Mouse (Mus musculus): Measurements from ENCODE around the gene Gm5788.
"Not testable (repeated sequence)": the region's sequence is repeated elsewhere in the genome, so short reads cannot be mapped to it uniquely, and the experiment has no call there.

The Gm5788 gene

DNA sequence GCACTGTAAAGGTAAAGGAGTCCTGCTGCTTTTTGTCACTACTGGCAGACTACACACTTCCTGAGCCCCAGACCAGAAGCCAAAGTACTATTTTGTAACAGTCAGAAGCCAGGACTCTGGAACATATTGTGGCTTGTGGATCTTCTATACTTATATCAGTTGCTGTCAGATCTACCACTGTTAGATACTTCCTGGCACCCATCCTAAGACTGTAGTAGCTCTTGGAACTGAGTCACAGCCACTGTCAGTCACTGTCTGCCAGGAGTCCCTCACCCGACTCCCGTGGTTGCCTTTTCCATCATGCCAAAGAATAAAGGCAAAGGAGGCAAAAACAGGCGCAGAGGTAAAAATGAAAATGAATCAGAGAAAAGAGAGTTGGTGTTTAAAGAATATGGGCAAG lies at the start of gene Gm5788:
Gm5788 (plus strand) TSS at position 301 of the 400 bp plus-strand sequence.
- not testable (repeated sequence) for DNase-seq (ENCODE audit: low spot score)

- no peak for DNase-seq (ENCODE audit: low spot score)
These were observed 45.1 kb upstream of the Gm5788 start for GRCm38 (mm10) chr12:87449456-87449855.

DNA sequence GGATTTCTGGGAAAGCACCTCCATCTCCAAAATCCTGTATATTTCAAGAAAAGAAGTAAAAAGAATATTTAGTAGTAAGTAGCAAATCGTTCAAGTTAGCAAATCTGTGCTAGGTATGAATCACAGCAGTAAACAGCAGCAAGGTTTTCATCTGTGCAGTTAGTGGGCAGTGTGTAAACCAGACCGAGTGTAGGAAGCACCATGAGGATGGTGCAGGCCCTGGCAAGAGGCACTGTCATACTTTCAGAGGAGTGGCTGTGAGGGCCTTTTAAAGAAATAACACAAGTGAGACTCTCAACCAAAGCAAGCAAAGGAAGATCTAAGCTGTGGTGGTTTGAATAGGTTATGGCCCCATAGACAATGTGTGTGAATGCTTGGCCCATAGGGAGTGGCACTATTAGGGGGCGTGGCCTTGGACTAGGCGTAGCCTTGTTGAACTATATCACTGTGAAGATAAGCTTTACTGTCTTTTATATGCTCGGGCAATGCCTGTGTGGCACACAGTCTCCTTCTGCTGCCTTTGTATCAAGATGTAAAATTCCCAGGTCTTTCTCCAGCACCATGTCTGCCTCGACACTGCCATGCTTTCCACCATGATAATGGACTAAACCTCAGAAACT lies 29.7 kb upstream of the Gm5788 start:
- peak; percentile 43 for DNase-seq (ENCODE audit: low spot score)

- DNase-seq (ENCODE audit: low spot score) = no peak
These were observed 24.0 kb upstream of the Gm5788 start for GRCm38 (mm10) chr12:87470263-87471136.

DNA sequence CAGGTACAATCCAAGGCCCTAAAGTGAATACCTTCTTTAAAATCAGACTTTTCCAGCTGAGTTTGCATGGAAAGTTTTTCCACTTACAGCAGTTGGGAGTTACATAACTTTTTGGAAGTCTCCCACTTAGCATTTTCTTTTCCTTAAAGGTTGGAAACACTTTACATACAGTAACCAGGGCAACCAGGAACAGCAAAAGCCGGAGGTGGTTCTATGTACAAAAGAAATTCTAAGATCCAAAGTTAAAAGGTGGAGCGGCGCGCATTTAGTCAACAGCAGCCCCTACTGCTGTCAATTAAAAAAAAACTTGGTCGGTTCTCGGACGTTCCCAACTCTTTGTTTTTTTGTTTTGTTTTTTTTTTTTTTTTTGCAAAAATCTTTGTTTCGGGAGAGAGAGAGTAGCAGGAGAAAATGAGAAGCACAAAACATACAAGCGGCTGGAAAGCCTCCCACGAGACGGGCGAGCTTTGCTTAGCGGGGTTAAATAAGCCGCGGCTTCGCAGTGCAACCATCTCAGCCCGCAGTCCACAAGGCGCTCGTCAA lies 23.0 kb upstream of the Gm5788 start:
- no peak for DNase-seq (ENCODE audit: low spot score)

DNA sequence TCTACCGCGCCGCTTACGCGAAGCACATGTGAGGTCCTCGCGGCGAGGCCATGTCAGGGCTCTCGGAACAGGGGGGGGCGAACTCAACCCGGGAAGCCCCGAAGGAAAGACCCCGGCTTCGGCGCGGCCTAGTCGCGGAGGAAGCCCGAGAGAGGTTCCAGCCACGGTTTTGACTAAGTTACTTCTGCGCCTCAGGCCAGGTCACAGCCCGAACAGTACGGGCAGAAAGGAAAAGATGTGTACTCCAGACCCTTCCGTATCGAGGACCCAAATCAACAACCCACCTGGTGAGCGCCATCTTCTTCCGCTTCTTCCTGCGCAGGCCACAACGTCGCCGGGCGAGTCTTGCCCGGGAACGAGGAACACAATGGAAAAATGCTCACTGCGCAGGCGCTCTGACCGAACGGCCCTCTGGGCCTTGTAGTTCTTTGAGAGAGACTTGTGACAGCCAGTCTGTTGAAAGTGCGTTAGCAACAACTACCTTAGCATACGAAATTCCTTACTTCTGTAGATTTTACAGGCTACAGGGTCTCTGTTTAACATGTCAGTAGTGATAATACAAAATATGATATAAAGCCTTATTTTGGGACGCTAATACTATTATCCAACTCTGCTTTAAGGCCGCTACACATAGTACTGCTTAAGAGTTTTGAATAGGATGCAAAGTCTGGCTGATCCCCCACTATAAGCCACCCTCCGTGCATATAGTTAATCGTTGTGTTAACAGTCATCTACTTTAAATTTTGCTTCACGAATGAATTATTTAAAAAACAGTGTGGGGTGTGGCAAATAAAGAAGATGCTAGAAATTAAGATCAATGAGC lies 22.3 kb upstream of the Gm5788 start, which contains the start of gene Snw1:
Snw1 (minus strand) TSS at position 311 of the 823 bp plus-strand sequence.
- DNase-seq (ENCODE audit: low spot score) = peak; percentile 92

- no peak for DNase-seq (ENCODE audit: low spot score)
These were observed 19.8 kb upstream of the Gm5788 start for GRCm38 (mm10) chr12:87474756-87475155.

DNA sequence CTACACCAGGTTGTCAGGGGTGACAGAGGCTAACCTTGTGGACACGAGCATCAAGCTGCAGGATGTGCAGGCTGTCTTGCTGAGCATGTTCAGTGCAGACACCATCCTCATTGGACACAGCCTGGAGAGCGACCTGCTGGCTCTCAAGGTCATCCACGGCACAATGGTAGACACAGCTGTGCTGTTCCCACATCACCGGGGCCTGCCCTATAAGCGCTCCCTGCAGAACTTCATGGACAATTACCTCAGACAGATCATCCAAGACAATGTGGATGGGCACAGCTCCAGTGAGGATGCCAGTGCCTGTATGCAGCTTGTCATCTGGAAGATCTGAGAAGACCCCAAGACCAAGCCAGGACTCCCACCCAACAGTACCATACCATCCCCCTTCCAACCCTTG lies 12.0 kb upstream of the Gm5788 start:
- DNase-seq (ENCODE audit: low spot score) = not testable (repeated sequence)

- not testable (repeated sequence) for DNase-seq (ENCODE audit: low spot score)
These were observed 5.8 kb upstream of the Gm5788 start for GRCm38 (mm10) chr12:87488683-87489082.

GRCm38 (mm10) chr12:87514016-87514415 lies 19.5 kb downstream of the Gm5788 start, which contains the start of gene Gm8300:
TSS of gene Gm8300 (plus strand) at chr12:87514316.
- not testable (repeated sequence) for DNase-seq (ENCODE audit: low spot score)

DNA sequence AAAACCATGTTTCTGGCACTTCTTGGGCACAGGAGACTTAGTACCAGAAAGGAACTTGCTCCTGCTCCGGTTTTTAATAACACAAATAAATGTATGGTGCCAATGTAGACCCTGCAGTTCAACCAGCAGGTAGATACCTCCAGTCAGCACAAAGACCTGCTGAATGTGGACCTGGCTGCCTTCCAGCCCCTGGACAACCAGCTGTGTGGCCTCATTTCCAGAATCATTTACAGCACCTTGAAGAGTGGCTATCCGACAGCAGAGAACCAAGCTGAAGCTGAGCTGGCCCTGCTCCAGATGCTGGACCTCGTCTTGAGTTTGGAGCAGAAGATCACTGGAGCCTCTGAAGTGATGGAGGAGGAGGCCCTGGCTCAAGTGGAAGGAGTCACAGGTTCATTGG lies 25.1 kb downstream of the Gm5788 start:
- DNase-seq (ENCODE audit: low spot score) = not testable (repeated sequence)

DNA sequence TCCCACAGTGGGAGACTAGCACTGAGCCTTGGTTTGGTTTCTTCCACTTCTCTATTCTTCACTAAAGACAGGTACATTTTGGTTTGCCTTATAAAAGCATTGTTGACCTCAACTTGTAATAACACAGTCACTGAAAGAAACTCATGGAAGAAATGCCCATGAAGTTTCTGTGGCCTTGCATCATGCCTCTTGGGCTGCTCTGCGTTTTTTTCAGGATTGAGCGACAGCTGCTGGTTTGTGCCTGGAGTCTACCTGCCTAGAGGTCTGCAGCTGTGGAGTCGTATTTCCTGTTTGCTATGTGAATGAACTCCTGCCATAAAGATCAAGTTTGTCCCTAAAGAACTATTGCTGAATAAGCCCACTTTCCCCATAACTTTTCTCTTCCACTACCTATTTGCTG lies 49.4 kb downstream of the Gm5788 start:
- no peak for DNase-seq (ENCODE audit: low spot score)

All from c-Kit-positive CD71-positive TER-119-positive erythroid progenitor cells, embryonic 14.5 days (primary cell).